Comparison of ENCODE assay signal across 17 mouse cellular contexts in the genomic region with DNA sequence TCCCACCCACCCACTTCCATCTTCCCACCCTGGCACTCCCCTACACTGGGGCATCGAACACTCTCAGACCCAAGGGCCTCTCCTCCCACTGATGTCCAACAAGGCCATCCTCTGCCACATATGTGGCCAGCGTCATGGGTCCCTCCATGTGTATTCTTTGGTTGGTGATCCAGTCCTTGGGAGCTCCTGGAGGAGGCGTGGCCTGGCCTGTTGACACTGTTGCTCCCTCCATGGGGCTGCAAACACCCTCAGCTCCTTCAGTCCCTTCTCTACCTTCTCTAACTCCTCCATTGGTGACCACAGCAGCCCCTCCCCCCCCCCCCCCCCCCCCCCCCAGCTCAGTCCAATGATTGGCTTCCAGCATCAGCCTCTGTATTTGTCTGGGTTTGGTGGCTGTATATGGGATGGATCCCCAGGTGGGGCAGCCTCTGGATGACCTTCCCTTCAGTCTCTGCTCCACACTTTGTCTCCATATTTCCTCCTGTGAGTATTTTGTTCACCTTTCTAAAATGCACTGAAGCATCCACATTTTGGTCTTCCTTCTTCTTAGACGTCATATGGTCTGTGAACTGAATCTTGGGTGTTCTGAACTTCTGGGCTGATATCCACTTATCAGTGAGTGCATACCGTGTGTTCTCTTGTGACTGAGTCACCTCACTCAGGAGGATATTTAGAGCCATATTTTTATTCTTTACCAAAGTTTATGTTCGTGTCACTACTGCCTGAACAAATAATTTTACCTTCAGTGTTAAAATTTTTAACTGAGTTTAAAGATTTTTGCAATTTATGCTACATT.
"Had no signal": no experiment of that assay in that cellular context is flagged by ENCODE, and none has a peak within 500 bp of the region (broad histone marks: within the 10 kb centered on the region; RNA-seq: fewer than 3 reads in every experiment).

No protein-coding gene starts in this region.

- DNase-seq: kidney, adult 11 months; kidney, adult 8-10 months; kidney, postnatal 25 days; layer of hippocampus, adult 9-11 months; lung, embryonic 14.5 days; thymus, adult 2 months; thymus, postnatal 14 days had no signal

- H3K27me3 ChIP-seq: intestine, embryonic 15.5 days; limb, embryonic 13.5 days; megakaryocyte, embryonic 14.5 days; midbrain, embryonic 13.5 days had no signal

- H3K4me1 ChIP-seq: intestine, embryonic 15.5 days; limb, embryonic 10.5 days; megakaryocyte, embryonic 14.5 days; midbrain, embryonic 10.5 days; midbrain, embryonic 13.5 days had no signal

- H3K9me3 ChIP-seq: intestine, embryonic 15.5 days; limb, embryonic 10.5 days had no signal

- ATAC-seq: intestine, embryonic 15.5 days; lung, postnatal 0 days; midbrain, embryonic 13.5 days had no signal

- H3K9ac ChIP-seq: intestine, embryonic 15.5 days; limb, embryonic 13.5 days; lung, embryonic 14.5 days; midbrain, embryonic 13.5 days had no signal

- H3K36me3 ChIP-seq: intestine, embryonic 15.5 days; limb, embryonic 10.5 days; limb, embryonic 13.5 days; midbrain, embryonic 10.5 days; midbrain, embryonic 13.5 days had no signal

- H3K4me3 ChIP-seq: intestine, embryonic 15.5 days; layer of hippocampus, adult 2 months; limb, embryonic 10.5 days; limb, embryonic 13.5 days; megakaryocyte, embryonic 14.5 days; midbrain, embryonic 10.5 days; midbrain, embryonic 13.5 days had no signal

- H3K4me2 ChIP-seq: intestine, embryonic 15.5 days; limb, embryonic 13.5 days; lung, embryonic 14.5 days; midbrain, embryonic 13.5 days had no signal

- H3K27ac ChIP-seq: intestine, embryonic 15.5 days; layer of hippocampus, adult 2 months; limb, embryonic 10.5 days; limb, embryonic 13.5 days; macrophage; midbrain, embryonic 10.5 days; midbrain, embryonic 13.5 days; stomach, postnatal 0 days had no signal
